Mouse (Mus musculus) neutrophil, adult 5-6 weeks (primary cell): ENCODE measurements around the gene Celf2. TPM values are rescaled to one million over a fixed set of nuclear protein-coding genes. Genes with fewer than 3 reads are reported as not detected.

Source experiments
- ATAC-seq: fragments of 151-379, 151-347 bp; 2 replicates; pipeline ENCODE4 v1.8.0; 2017; ENCODE audit warnings: mild to moderate bottlenecking, moderate TSS enrichment; ENCODE audit not compliant: insufficient number of reproducible peaks, poor library complexity, low FRiP score, severe bottlenecking; ENCODE audit errors: extremely low read depth
- total RNA-seq: library from RNA; stranded (forward); fragments of 200-1000 nt; gene quantifications from 2 replicates; pipeline ENCODE4 v1.2.3, GENCODE M21; 2017

Gene Celf2
- total RNA-seq, 1 experiment from 2014 or later, result 186 TPM

GRCm38 (mm10) chr2:6983902-6984301, 525.5 kb downstream of the Celf2 start:
- no peak for ATAC-seq

DNA sequence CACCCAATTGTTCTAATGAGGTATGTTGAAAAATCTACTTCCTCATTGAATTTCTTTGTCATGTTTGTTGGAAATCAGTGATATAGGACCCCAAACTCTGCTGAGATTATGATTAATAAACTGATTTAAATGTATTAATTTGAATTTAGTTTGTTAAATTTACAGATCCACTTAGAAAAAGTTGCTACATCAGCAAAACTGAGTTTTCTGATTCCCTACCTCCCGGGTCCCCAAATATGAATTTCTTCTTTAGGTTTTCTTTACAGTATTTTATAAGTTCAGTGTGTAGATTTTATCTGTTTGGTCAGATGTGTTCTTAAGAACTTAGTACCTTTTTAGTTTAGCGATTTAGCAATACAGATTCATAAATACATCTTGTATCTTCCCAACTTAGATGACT, 533.1 kb downstream of the Celf2 start:
- ATAC-seq, result no peak

DNA sequence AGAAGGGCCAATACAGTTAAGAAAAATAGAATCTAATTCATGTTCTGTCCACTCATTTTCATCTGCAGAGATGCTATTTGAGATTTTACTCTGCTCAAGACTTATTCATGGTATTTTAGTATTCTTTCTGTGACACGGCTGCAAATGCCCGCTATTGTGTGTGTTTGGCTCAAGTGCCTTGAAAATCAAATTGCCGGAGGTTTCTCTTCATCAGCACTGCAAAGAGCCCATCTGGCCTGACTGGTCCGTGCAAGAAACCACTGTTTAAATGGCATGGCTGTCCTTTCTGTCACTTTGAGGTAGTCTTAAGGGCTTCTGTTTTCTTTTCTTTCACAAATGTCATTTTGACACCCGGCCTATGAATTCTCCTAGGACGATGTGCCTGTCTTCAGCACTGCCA, 540.1 kb downstream of the Celf2 start:
- no peak for ATAC-seq

DNA sequence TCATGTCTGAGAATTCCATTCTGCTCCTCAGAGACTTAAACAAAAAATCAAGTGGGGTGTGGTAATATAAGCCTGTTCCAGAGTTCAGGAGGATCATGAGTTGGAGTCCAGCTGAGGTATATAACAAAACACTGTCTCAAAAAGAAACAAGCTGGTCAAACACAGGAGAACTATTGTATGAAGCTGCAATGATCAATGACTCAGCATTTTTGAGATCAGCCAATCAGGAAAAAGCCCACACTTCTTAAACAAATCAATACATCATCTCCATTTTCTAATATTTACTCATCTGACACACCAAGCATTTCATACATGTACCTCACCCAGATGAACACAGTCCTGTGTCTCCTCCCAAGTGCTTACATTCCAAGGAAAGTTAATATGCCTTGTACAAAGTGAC, 544.1 kb downstream of the Celf2 start:
- ATAC-seq, result no peak

GRCm38 (mm10) chr2:6950702-6951101, 558.7 kb downstream of the Celf2 start:
- no peak for ATAC-seq

DNA sequence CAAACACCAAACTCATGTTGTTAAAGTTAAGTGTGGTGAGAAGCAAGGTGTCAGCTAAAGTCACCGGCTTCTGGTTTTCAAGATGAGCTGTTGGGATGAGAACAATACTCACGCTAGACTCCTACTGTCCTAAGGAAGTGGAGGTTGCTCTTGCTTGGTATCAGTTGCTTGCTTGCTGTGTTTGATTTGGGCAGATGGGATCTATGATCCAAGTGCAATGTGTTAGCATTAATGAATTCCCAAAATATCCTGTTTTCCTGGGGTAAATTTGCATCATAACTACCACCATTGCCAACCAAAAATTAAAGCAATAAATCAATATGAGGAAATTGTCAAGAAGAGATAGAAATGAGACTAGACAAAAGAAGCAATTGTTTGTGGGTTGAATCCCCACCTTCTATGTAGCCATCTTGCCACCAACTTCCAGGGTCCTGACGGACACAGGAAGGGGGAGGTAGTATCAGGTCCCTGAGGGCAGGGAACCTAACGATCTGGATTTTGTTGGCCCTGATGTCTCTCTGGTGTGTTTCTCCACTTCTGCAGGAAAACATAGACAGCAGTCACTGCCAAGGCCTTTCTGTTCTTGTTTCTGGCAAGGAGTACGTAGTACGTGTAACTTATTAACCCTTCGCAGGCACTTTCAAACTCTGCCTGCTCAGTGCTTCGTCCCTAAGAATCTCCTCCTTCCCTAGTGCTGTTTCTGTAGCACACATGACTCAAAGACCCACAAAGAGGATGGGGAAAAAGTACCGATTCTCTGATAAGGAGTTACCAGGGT, 563.5 kb downstream of the Celf2 start:
- ATAC-seq, result no peak

DNA sequence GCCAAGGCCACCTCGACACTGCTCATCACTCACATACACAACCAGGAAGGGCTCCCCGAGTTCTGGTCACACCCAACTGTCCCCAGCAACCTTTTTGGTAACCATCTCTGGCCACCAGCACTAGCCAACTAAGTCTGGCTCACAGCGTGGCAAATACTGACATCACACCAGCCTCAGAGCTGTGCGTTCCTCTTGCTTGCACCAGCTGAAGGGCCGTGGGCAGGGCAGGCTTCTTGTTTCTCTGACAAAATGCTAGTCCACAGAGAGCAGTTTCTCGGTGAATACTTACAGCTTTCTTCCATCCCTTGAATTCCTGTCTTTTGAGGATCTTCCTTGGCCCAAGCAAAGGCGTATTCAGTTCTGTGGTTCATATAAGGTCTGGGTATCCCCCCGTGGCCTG, 565.7 kb downstream of the Celf2 start:
- no peak for ATAC-seq

- ATAC-seq, result no peak
Observed at GRCm38 (mm10) chr2:6942635-6943390, 566.5 kb downstream of the Celf2 start.

DNA sequence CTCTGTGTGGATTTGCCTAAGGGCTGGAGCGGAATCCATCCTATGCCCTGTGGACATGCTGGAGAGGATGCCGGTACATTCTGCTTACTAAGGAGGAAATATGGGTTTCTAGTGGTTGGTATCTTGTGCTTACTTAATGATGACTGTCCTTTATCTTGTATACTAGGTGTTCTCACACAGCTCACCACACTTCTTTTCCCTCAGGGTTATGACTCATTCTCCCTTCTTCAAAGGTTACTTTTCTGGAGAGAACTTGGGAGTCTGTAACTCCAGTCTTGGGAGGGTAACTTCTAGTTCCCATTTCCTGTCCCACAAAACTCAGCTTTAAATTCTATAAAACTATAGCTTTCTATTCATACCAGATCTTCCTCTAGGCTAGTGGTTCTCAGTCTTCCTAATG, 570.2 kb downstream of the Celf2 start:
- ATAC-seq, result no peak

DNA sequence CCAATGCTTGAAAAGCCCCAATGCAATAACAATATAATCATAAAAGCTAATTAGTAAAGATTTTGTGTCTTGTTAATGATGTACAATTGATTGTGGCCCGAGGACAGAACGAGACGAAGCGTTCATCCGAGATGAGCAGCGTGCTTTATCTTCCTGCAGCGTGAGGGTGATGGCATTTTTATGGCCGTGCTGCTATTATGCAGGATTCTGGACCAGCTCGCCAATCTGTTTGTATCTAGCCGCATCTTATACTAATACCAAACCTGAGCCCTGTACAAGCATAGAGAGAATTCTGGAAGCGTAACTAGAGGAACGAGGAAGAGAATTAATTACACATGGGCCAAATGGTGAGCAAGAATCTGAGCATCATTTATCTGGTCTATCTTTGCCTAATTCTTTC, 576.2 kb downstream of the Celf2 start:
- no peak for ATAC-seq

- no peak for ATAC-seq
Observed at GRCm38 (mm10) chr2:6927693-6928360, 581.5 kb downstream of the Celf2 start.

DNA sequence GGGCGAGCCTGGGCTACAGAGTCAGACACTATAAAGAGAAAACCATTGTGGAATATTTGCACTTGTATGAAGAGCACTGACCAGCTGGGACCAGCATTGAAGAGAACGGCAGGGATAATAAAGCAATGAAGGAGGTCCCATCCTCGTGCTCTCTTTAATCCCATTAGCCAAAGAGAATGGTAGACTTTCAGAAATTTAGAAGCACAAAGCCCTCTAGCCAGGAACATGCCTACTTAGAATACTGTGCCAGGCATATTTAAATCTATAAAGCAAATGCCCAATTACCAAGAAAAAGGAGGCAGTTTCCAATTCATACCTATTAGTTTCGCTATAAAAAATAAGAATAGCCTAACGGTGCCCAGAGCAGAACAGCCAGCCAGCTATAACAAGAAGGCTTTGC, 583.9 kb downstream of the Celf2 start:
- no peak for ATAC-seq

DNA sequence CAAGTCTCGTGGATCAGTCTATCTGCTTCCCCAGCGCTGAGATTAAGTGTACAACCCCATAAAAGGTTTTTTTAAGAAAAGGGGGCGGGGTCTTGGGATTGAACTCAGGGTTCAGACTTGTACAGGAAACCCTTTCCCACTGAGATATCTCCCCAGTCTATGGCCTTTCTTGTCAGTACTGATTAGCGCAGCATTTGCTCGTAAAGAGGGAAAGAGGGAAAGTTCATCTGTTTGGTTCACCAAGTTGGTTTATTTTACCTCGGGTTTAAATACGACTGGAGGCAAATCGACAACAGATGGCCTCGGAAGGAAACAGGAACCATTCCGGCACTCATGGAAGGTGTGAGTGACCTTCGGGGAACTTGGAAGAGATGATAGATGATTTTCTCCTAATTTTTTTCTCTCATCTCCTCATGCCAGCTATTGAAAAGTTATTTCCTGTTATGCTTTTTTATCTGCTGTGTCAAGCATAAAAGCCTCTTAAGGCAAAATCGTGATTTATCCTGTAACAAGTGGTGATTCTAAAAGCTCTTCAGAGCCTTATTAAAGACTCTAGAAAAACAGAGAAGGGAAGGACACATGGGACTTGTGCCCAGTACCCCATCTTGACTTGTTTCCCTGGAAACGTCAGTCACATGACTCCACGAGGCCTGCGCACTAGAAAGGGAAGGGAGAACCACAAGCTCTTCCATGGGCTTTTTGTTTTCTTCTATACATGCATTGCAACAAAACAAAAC, 585.5 kb downstream of the Celf2 start:
- ATAC-seq, result no peak

- ATAC-seq, result no peak
Observed at GRCm38 (mm10) chr2:6915386-6915785, 594.0 kb downstream of the Celf2 start.

DNA sequence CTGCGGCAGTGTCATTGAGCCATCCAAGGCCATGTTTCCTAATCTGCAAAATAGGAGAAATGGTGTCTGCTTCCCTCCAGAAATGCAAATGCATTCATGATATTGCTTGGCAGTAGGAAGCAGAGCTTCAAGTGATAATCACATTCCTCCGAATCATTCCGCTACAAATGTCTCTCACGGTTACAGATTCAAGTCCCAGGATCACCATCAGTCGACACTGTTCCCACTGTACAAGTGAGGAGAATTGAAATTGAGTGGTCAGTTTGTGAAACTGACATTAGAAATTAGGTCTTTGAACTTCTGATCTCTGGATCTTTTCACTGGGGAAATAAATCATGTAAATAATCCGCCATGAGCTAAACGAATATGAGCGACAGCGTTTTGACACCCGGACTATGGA, 596.0 kb downstream of the Celf2 start:
- ATAC-seq, result no peak

DNA sequence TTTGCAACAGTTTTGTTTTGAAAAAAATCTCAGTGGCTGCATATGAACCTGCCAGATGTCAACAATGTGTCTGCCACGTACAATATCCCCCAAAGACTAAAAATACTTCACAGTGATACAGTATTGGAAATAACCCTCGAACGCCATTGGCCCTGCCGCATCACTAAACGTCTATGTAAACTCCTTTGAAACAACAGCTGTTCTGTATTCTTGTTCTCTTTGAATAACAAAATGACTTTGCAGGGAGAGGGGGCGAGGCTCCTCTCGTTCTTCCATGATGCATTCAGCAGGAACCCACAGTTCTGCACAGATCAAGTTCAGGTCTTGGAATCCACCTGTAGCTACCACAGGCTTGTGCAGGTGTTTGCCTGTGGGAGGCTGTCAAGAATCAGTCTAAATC, 597.4 kb downstream of the Celf2 start:
- ATAC-seq, result no peak

- ATAC-seq, result no peak
Observed at GRCm38 (mm10) chr2:6909921-6910320, 599.4 kb downstream of the Celf2 start.

GRCm38 (mm10) chr2:6904411-6904810, 605.0 kb downstream of the Celf2 start:
- ATAC-seq, result no peak

GRCm38 (mm10) chr2:6903251-6903763, 606.1 kb downstream of the Celf2 start:
- ATAC-seq, result no peak
